Mouse (Mus musculus) right cerebral cortex, postnatal 14 days (tissue): Measurements from ENCODE around the gene Olfr493.

Experiments used
- DNase-seq: peaks from one replicate; pipeline ENCODE4 v3.0.0; 2022

The Olfr493 gene

DNA sequence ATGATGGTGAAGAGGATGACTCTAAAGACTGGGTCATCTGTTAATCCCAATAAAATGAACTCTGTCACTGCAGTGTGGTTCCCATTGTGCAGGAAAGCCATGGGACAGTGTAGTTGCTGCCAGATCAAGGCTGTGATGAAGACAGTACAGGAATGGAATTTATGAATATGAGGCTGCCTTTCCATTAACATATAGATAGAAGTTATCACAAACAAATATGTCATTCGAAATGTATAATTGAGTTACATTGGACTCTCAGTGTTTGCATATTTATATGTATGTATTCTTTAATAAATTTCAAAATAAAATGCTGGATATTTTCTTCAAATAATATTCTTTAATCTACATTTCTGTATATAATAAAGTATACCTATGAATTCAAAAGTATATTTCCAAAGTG is at the start of gene Olfr493:
Olfr493 (minus strand) TSS at position 101 of the 400 bp plus-strand sequence.
- DNase-seq: no peak

DNA sequence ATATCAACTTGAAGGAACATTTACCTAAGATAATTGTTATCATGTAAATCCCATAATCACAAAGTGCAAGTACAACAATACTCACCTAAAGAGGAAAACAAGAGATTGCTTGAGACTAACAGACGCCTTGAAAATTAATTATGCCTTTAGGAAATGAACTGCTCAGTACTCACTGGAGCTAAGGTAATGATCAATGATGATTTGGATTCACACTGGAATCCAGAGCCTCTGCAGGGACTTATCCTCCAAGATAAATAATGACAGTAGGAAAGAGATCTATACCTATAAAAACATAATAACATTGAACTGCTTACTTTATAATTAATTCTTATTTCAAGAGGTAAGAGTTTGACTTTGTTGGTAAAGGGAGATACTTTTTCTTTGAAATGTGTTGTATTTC is 46.1 kb upstream of the Olfr493 start, which contains the start of gene Olfr495:
Olfr495 (plus strand) TSS at position 301 of the 400 bp plus-strand sequence.
- no peak for DNase-seq

GRCm38 (mm10) chr7:108365035-108365434 is 18.3 kb upstream of the Olfr493 start, which contains the start of gene Olfr494:
Olfr494 (plus strand) TSS chr7:108365335.
- no peak for DNase-seq

- DNase-seq: no peak
These were observed 23.2 kb downstream of the Olfr493 start, which contains the start of gene Olfr492 for GRCm38 (mm10) chr7:108323574-108323973. Olfr492 (minus strand) TSS chr7:108323674.

GRCm38 (mm10) chr7:108313151-108313550 is 33.6 kb downstream of the Olfr493 start, which contains the start of gene Olfr491:
Olfr491 (plus strand) TSS chr7:108313451.
- no peak for DNase-seq
